Mouse (Mus musculus): ENCODE measurements at regions not wholly inside any gene's neighbourhood (a gene's known extent, or its start where the extent isn't known, plus 50 kb on each side); places are given as distances from the start of the nearest gene placed in this dataset.
"Not testable (repeated sequence)": the region's sequence is repeated elsewhere in the genome, so short reads cannot be mapped to it uniquely, and the experiment has no call there.

- DNase-seq = no peak
These were observed 928.4 kb upstream of the Mms22l start for GRCm38 (mm10) chr4:23567827-23568226.

- no peak for DNase-seq
These were observed 923.2 kb upstream of the Mms22l start for GRCm38 (mm10) chr4:23573013-23573412.

- DNase-seq = no peak
These were observed 908.8 kb upstream of the Mms22l start for GRCm38 (mm10) chr4:23587412-23587811.

GRCm38 (mm10) chr4:23590883-23591282, 905.4 kb upstream of the Mms22l start:
- DNase-seq = no peak

GRCm38 (mm10) chr4:23591593-23591992, 904.7 kb upstream of the Mms22l start:
- no peak for DNase-seq

GRCm38 (mm10) chr4:23600070-23600469, 896.2 kb upstream of the Mms22l start:
- no peak for DNase-seq

- DNase-seq = no peak
These were observed 894.6 kb upstream of the Mms22l start for GRCm38 (mm10) chr4:23601426-23602293.

GRCm38 (mm10) chr4:23602294-23602932, 893.8 kb upstream of the Mms22l start:
- DNase-seq = no peak

- DNase-seq = no peak
These were observed 888.9 kb upstream of the Mms22l start for GRCm38 (mm10) chr4:23607348-23607747.

- DNase-seq = no peak
These were observed 875.0 kb upstream of the Mms22l start for GRCm38 (mm10) chr4:23621208-23621607.

- no peak for DNase-seq
These were observed 874.0 kb upstream of the Mms22l start for GRCm38 (mm10) chr4:23622231-23622630.

GRCm38 (mm10) chr4:23636231-23636928, 859.9 kb upstream of the Mms22l start:
- DNase-seq = no peak

GRCm38 (mm10) chr4:23636929-23637235, 859.4 kb upstream of the Mms22l start:
- DNase-seq = no peak

GRCm38 (mm10) chr4:23656671-23657070, 839.6 kb upstream of the Mms22l start:
- not testable (repeated sequence) for DNase-seq

- DNase-seq = no peak
These were observed 827.4 kb upstream of the Mms22l start for GRCm38 (mm10) chr4:23668896-23669295.

- DNase-seq = no peak
These were observed 792.6 kb upstream of the Mms22l start for GRCm38 (mm10) chr4:23703626-23704025.

GRCm38 (mm10) chr4:23710716-23711115, 785.5 kb upstream of the Mms22l start:
- DNase-seq = no peak

GRCm38 (mm10) chr4:23713781-23714415, 782.4 kb upstream of the Mms22l start:
- DNase-seq = no peak

GRCm38 (mm10) chr4:23727846-23728245, 768.4 kb upstream of the Mms22l start:
- DNase-seq = no peak

GRCm38 (mm10) chr4:23732471-23732870, 763.8 kb upstream of the Mms22l start:
- no peak for DNase-seq

- no peak for DNase-seq
These were observed 752.2 kb upstream of the Mms22l start for GRCm38 (mm10) chr4:23744079-23744478.

GRCm38 (mm10) chr4:23758005-23758404, 738.2 kb upstream of the Mms22l start:
- DNase-seq = no peak
